Mouse (Mus musculus) left cerebral cortex, postnatal 4 days (tissue): ENCODE measurements around the gene Hhipl1. TPM values are rescaled to one million over a fixed set of nuclear protein-coding genes. Genes with fewer than 3 reads are reported as not detected.

Experiments used
- DNase-seq: peaks from one replicate; pipeline ENCODE4 v3.0.0-alpha.2; 2022
- intact Hi-C: fragments of 180-260 bp; cut with DNase I; formaldehyde crosslinking; loops from one replicate; pipeline ENCODE4 v1.15.1; 2025
- total RNA-seq, 2 experiments: library from RNA; stranded (reverse); gene quantifications; 2 replicates each; pipeline ENCODE4 v1.2.3; 2021

The Hhipl1 gene
- 1 to 10 TPM; 6.3 to 6.6 TPM for total RNA-seq

DNA sequence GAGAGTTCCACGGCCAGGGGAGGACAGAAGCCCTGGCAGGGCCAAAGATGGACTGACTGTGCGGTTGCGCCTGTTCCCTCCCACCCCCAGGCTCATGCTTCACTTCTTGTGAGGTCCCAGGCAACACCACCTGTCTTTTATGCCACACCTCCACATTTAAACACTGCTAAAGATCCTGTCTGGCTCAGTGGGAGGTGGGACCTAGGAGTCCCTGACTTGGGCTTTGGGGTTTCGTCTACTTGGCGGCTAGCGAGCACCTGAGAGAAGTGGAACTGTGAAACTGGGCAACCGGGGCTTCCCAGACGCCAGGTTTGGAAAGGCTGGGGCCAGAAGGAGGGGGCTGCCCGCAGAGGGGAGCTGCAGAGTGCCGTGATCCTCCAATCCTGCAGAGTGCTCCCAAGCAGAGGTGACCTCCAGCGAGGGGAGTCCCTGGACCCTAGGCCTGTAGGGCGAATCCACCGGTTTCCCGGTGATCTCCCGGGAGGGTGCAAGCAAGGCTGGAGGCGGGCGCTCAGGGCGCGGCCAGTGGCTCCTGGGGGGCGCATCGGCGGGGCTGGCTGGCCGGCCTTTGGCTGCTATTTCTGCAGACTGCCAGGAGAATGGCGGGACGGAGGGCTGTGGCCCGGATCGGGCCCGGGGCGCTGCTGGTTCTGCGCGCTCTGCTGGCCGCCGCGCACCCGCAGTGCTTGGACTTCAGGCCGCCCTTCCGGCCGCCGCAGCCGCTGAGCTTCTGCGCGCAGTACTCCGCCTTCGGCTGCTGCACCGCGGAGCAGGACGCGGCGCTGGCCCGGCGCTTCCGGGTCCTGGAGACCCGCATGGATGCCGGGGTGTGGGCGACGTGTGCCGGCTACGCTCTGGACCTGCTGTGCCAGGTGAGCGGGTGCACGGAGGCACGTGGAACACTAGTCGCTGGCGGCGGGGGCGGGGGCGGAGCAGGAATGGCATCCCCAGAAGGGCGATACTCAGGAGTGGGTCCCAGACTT is at the start of gene Hhipl1:
Hhipl1 (plus strand) TSS at position 459 of the 983 bp plus-strand sequence.
- DNase-seq: peak; percentile 28
- intact Hi-C loops: no loop called here

DNA sequence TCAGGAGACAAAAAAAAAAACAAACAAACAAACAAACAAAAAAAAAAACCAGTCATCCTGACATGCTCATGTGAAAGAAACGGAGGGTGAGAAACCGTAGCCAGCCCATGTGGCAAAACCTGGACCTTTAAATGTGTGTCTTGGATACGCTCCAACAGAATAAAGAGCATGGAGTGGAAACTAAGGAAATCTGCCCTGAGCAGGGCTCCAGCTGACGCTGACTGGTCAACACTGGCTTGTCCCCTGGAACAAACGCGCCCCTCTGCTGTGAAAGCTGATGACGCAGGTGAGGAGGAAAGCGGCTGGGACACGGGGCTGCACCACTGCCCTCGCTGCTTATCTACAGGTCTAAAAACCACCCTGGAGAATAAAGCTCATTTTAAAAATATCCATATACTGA is 49.3 kb upstream of the Hhipl1 start:
- intact Hi-C loops: no loop called here
- no peak for DNase-seq

DNA sequence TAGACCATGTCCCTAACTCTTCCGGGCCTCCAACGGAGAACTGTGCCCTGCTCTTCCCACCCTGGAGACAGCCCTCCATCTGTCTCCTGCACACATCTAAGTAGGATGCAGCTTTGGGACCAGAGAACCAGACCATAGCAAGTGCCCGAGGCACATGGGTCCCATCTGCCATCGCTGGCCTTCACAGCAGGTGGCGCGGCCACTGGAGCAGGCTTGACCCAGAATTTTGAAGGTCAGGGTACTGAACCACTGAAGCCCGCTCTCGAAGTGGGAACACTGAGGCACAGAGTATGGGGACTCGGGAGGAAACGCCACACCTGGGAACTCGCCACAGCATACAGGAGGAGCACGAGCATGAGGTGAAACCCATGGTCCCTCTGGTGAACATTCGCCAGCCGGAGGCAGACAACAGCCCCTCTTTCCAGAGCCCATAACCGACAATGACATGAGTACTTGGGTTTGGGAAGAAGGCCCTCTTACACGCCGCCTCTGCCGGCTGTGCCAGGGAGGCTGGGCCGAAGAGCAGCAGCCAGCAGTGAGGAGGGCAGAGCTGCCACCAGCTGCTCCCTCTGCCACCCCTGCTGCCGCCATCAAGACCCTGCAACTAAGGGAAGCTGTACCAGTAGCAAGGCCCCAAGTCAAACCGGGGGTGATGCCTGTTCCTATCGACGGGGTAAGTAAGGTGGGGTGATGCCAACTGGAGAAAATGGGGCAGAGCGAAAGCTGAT is 46.6 kb upstream of the Hhipl1 start:
- intact Hi-C loops: no loop called here
- DNase-seq: peak; percentile 68

DNA sequence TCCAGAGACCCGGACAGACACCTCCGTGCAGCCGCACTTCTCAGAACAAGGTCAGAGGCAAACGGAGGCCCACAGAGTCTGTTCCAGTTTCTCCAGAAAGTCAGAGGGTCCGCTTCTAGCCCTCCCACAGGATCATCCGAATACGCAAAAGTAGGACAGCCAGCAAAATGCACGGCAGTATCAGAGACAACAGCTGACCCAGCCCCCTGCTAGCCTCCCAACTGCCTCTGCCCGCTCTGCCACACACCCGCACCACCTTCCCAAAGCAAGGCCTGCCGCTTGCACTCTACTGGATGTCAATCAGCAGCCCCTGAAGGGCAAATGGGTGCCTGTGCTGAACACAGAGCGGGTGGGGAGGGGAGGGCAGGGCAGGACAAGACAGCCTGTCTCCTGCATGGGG is 45.1 kb upstream of the Hhipl1 start:
- DNase-seq: no peak
- intact Hi-C loops: no loop called here

DNA sequence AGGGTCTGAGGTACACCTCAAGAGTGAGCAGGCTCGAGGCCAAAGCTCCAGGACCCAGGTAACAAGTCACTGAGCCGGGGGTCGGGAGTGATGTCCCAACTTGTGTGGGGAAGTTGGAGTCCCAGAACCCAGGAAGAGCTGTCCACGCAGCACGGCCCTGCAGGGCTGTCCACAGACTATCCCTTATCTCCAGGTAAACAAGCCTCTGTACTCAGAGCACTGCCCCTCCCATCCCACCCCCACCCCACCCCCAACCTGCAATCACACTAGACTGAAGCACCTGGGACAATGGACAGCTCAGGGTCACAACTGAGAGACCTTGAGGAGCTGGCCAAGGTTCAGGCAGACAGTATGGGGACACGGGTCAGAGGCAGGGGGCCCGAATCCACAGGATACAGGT is 41.2 kb upstream of the Hhipl1 start:
- no peak for DNase-seq
- intact Hi-C loops: no loop called here

DNA sequence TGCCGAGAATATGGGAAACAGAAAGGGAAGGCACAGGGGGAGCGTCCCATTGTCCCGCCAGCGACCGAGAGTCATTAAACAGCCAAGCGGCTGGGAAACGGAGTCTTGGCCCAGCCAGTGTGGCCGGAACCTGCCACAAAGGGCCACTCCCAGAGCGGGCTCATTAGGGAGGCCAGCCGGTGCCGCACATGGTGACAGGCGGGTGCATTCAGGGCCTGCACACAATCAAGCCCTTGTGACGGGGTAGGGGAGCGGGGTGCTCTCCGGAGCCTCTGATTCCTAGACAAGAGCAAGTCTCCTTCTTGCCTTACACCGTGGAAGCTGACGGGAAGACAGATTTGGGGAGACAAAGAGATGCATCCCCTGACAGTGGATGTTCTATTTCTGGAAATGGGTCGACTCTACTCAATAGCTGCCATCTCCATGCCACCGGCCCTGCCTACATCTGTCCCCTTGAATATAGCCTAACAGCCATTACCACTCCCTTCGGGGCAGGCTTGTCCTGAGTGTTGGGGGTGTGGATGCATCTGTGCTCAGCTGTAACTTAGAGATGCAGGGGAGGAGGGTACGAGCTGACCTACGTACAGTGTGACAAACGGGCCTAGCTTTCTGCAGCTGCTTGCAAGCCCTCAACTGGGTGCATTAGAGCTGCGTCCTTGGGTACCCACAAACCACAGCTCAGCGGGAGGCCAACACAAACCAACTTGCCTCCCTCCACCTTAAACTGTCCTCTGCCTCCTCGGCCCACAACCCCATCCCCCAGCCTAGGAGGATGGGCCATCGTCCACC is 40.0 kb upstream of the Hhipl1 start:
- intact Hi-C loops: no loop called here
- DNase-seq: peak; percentile 54

- intact Hi-C loops: no loop called here
- no peak for DNase-seq
Observed at GRCm38 (mm10) chr12:108267653-108268052, 38.4 kb upstream of the Hhipl1 start.

GRCm38 (mm10) chr12:108268970-108269369 is 37.1 kb upstream of the Hhipl1 start:
- intact Hi-C loops: no loop called here
- no peak for DNase-seq

DNA sequence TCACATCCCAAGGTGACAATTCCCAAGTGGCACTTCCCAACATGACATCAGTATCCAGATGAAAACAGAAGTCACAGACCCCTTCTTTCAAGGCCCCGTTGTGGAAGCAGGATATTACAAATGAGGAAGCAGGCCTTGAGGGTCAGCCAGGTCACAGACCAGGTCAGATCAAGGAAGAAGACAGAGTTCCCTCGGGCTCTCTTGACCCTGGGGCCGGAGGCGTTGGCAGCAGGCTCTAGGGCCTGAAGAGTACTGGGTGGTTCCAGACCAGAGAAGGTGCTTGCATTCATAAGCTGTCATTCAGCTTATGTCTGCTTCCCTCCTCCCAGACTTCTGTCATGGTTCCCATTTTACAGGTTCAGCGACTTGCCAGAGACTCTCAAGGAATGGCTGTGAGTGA is 36.4 kb upstream of the Hhipl1 start:
- intact Hi-C loops: loop anchor here (5.0 kb wide), 1 partner anchor 62 kb away; no protein-coding TSS in a partner anchor
- DNase-seq: no peak

- no peak for DNase-seq
- intact Hi-C loops: loop anchor here (5.0 kb wide), 1 partner anchor 63 kb away; no protein-coding TSS in a partner anchor
Observed at GRCm38 (mm10) chr12:108270240-108270919, 35.7 kb upstream of the Hhipl1 start.

DNA sequence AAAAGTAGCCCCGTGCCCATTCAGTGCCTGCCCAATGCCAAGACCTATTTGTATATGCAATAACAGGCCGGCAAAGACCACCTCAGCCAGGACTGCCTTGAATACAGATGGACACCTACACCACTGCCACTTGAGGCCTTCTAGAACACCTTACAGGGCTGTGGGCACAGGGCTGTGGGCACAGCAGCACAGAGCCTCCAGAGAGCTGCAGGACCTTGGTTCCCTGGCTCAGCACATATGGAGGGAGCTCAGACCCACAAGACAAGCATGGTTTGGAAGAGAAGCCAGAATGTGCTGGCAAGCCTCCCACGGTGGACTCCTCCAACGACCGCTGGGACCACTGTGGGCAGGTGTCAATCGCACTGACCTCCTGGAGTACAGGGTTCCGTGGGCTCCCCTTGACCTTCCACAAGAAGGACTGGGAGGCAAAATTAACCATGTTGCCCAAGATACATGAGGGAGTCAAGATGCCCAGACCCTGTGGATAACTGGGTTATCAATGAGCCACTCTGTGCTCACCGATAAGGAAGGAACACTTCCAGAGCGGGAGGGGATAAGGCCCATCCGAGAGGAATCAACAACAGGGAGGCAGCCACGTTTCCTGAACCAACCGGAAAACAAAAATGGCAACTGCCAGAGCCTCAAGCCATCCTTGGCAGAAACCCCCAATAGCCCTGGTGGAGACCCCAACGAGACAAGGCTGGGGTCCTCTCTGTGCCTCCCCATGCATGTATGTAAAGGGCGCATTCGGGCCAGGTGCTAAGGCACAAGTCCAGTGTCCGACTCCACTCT is 34.5 kb upstream of the Hhipl1 start:
- intact Hi-C loops: loop anchor here (5.0 kb wide), 1 partner anchor 64 kb away; no protein-coding TSS in a partner anchor
- no peak for DNase-seq

- intact Hi-C loops: loop anchor here (5.0 kb wide), 1 partner anchor 65 kb away; no protein-coding TSS in a partner anchor
- no peak for DNase-seq
Observed at GRCm38 (mm10) chr12:108272143-108272635, 33.9 kb upstream of the Hhipl1 start.

GRCm38 (mm10) chr12:108273466-108274312 is 32.4 kb upstream of the Hhipl1 start:
- intact Hi-C loops: loop anchor here (5.0 kb wide), 1 partner anchor 66 kb away; no protein-coding TSS in a partner anchor
- DNase-seq: no peak

- intact Hi-C loops: loop anchor here (5.0 kb wide), 1 partner anchor 67 kb away; no protein-coding TSS in a partner anchor
- DNase-seq: no peak
Observed at GRCm38 (mm10) chr12:108274313-108274595, 31.8 kb upstream of the Hhipl1 start.

DNA sequence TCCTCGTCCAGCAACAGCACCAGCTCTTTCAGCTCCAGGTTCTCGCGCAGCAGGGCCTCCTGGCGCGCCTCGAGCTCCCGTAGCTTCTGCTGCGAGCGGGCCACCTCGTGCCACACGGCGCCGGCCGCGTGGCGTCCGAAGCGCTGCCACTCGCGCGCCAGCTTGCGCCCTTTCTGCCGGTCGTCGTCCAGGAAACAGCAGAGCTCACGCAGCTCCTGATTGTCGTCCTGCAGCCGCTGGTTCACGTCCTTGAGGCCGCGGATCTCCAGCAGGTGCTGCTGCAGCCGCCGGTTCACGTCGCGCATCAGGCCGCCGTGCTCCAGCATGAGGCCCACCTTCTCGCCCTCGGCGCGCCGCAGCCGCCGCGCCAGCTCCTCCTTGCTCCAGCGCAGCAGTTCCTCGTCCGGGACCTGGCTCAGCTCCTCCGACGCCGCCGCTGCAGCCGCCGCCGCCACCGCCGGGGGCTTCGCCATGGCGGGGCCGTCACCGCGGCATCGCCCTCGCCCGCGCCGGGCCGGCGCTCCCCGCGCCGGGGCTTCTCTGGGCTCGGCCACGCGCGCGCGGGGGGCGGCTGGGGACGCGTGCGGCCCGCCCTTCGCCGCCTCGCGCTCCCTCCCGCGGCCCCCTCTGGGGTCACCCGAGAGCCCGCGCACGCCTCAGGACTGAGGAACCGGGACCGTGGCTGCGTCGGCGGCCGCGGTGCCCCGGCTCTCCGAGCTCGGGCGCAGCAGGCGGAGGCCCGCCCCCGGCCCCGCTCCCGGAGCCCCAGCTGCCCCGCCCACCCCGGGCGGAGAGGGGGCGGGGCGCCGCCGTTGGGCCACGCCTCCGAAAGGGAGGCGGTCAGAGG is 31.2 kb upstream of the Hhipl1 start, which contains the start of gene Ccdc85c:
Ccdc85c (minus strand) TSS at position 765 of the 847 bp plus-strand sequence.
- intact Hi-C loops: loop anchor here (5.0 kb wide), 1 partner anchor 68 kb away; no protein-coding TSS in a partner anchor
- no peak for DNase-seq

- intact Hi-C loops: no loop called here
- DNase-seq: peak; percentile 99
Observed at GRCm38 (mm10) chr12:108275508-108275890, 30.6 kb upstream of the Hhipl1 start.
